Mouse (Mus musculus) C2C12 (cell line): Measurements from ENCODE around the gene Itfg2. TPM values are rescaled to one million over a fixed set of nuclear protein-coding genes. Genes with fewer than 3 reads are reported as not detected.

Experiments used
- H3K27me3 ChIP-seq: one replicate; pipeline ENCODE4 v1.6.1; 2011; ENCODE audit not compliant: control insufficient read depth, insufficient read depth, insufficient read length
- H3K36me3 ChIP-seq: one replicate; pipeline ENCODE4 v1.6.1; 2011; ENCODE audit not compliant: control insufficient read depth, insufficient read depth
- H3K4me3 ChIP-seq: one replicate; pipeline ENCODE4 v1.5.1; 2011; ENCODE audit warnings: mild to moderate bottlenecking, control low read depth; ENCODE audit not compliant: poor library complexity, insufficient read depth, severe bottlenecking
- H3K79me2 ChIP-seq: one replicate; pipeline ENCODE4 v1.6.1; 2011; ENCODE audit not compliant: control insufficient read depth, insufficient read depth
- H3K79me3 ChIP-seq: one replicate; pipeline ENCODE4 v1.6.1; 2011; ENCODE audit warnings: low read depth, control low read depth
- H3ac ChIP-seq: one replicate; pipeline ENCODE3; 2011; ENCODE audit warnings: low read depth; ENCODE audit not compliant: control insufficient read depth, insufficient read length
- CEBPB ChIP-seq: IDR thresholded peaks from one replicate; pipeline ENCODE4 v1.6.1; 2011; ENCODE audit warnings: low read depth, mild to moderate bottlenecking, control low read depth, moderate library complexity
- CTCF ChIP-seq: IDR thresholded peaks from one replicate; pipeline ENCODE4 v1.5.1; 2011; ENCODE audit not compliant: control insufficient read depth, insufficient read depth, insufficient read length
- FOSL1 ChIP-seq: IDR thresholded peaks from one replicate; pipeline ENCODE4 v1.8.0; 2011; ENCODE audit warnings: mild to moderate bottlenecking, low read length; ENCODE audit not compliant: poor library complexity, insufficient read depth, severe bottlenecking
- MAX ChIP-seq: IDR thresholded peaks from one replicate; pipeline ENCODE4 v1.6.1; 2011; ENCODE audit warnings: mild to moderate bottlenecking, control low read depth
- MYOD1 ChIP-seq: IDR thresholded peaks from one replicate; pipeline ENCODE4 v1.6.1; 2011; ENCODE audit warnings: low read depth; ENCODE audit not compliant: control insufficient read depth, insufficient read length
- MYOG ChIP-seq: IDR thresholded peaks from one replicate; pipeline ENCODE4 v1.6.1; 2011; ENCODE audit not compliant: control insufficient read depth, insufficient read length; ENCODE audit errors: extremely low read depth
- USF1 ChIP-seq: IDR thresholded peaks from one replicate; pipeline ENCODE4 v1.6.1; 2011; ENCODE audit warnings: low read depth, mild to moderate bottlenecking, control low read depth, moderate library complexity
- polyA plus RNA-seq: library from polyadenylated mRNA; unstranded; fragments of >200 nt; fragmentation: generic; extraction: Trizol; gene quantifications from one replicate; pipeline ENCODE4 v1.2.1, GENCODE M21; 2012; ENCODE audit warnings: missing spikeins

Gene Itfg2
- polyA plus RNA-seq, 1 experiment = 28.9 TPM

DNA sequence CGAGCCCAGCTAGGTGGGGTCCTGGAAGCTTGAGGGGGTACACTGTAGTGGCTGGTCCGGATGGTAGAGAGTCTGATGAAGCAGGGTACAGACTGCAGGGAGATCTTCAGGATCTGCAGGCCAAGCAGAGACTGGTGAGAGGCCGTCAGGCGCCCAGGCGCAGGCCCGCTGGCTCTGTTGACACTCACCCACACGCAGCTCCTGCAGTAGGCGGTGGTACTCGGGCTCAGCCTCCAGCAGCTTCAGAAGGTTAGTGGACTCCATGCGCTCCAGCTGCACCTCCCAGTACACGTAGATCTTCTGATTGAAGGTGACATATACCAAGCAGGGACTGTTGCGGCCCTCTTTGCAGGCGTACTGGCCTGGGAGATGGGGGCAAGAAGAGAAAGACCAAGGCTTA lies 14.4 kb downstream of the Itfg2 start:
- Histone ChIP-seq H3K36me3 (peaks cover 59% of the 10 kb centered on the region), H3K79me2 (no peaks in the 10 kb centered on the region), H3K4me3 (no peak overlapping the region), H3ac (no peak overlapping the region), H3K79me3 (no peaks in the 10 kb centered on the region), H3K27me3 (no peaks in the 10 kb centered on the region)
- no peak for TF ChIP-seq CEBPB
- no peak for TF ChIP-seq USF1
- no peak for TF ChIP-seq CTCF
- no peak for TF ChIP-seq MAX
- TF ChIP-seq MYOG = no peak
- TF ChIP-seq MYOD1 = no peak
- no peak for TF ChIP-seq FOSL1

GRCm38 (mm10) chr6:128408544-128409125 lies 16.1 kb downstream of the Itfg2 start:
- peaks cover 59% of the 10 kb centered on the region for H3K36me3 ChIP-seq
- H3ac ChIP-seq = no peak overlapping the region
- TF ChIP-seq CTCF (no peak), FOSL1 (no peak), USF1 (no peak), MYOG (no peak), MAX (no peak), CEBPB (no peak), MYOD1 (no peak)
- no peaks in the 10 kb centered on the region for H3K79me3 ChIP-seq
- no peak overlapping the region for H3K4me3 ChIP-seq
- H3K79me2 ChIP-seq = no peaks in the 10 kb centered on the region
- no peaks in the 10 kb centered on the region for H3K27me3 ChIP-seq

DNA sequence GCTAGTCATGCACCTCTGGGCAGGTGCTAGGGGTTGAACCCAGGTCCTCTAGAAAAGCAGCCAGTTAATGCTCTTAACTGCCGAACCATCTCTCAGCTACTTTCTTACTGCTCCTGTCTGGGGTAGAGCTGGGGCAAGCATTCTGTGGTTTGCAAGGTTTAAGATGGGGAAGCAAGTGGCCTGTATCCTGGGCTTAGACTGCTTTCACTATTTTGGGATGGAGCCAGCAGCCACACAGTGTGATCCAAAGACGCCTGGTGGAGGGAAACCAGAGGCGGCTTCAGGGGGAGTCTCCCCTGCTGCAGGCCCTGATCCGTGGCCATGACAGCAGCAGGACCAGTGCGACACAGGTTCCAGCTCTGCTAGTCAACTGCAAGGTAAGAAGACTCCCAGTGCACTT lies 20.0 kb downstream of the Itfg2 start:
- Histone ChIP-seq H3K79me2 (no peaks in the 10 kb centered on the region), H3ac (no peak overlapping the region), H3K36me3 (peaks cover 27% of the 10 kb centered on the region), H3K79me3 (no peaks in the 10 kb centered on the region), H3K27me3 (no peaks in the 10 kb centered on the region), H3K4me3 (no peak overlapping the region)
- TF ChIP-seq MYOD1 (no peak), CTCF (no peak), CEBPB (no peak), MYOG (no peak), MAX (no peak), FOSL1 (no peak), USF1 (no peak)

- H3K79me2 ChIP-seq = no peaks in the 10 kb centered on the region
- no peak for TF ChIP-seq MAX
- H3K36me3 ChIP-seq = no peaks in the 10 kb centered on the region
- no peaks in the 10 kb centered on the region for H3K27me3 ChIP-seq
- no peak overlapping the region for H3ac ChIP-seq
- H3K4me3 ChIP-seq = no peak overlapping the region
- H3K79me3 ChIP-seq = no peaks in the 10 kb centered on the region
Measured at GRCm38 (mm10) chr6:128399421-128400185, 25.1 kb downstream of the Itfg2 start.

DNA sequence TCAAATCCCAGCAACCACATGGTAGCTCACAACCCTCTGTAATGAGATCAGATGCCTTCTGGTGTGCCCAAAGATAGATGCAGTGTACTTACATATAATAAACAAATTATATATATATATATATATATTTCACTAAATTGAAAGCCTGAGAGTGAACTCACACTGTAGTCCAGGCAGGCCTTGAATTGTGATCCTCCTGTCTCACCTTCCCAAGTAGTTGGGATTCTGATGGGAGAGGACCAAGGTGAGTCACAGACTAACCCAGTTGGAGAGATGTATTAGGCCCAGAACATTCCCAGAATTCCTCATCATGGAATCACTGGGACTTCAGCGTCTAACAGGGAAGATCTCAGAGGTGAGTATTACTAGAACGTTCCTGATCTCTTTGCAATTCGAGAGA lies 25.7 kb downstream of the Itfg2 start, which contains the start of gene Nrip2:
Gene Nrip2, plus strand, starts transcription at position 301 of the 400 bp plus-strand sequence.
- Histone ChIP-seq H3K36me3 (no peaks in the 10 kb centered on the region), H3ac (no peak within 1 kb of the TSS), H3K4me3 (no peak within 1 kb of the TSS), H3K79me2 (no peaks in the 10 kb centered on the region), H3K79me3 (no peaks in the 10 kb centered on the region), H3K27me3 (no peaks in the 10 kb centered on the region)
- TF ChIP-seq MYOD1 = no peak
- no peak for TF ChIP-seq FOSL1
- no peak for TF ChIP-seq MYOG
- no peak for TF ChIP-seq USF1
- no peak for TF ChIP-seq CTCF
- TF ChIP-seq MAX = no peak
- no peak for TF ChIP-seq CEBPB

GRCm38 (mm10) chr6:128397574-128398261 lies 27.0 kb downstream of the Itfg2 start:
- TF ChIP-seq CEBPB (no peak), USF1 (no peak), FOSL1 (no peak), MYOG (no peak), MYOD1 (no peak), CTCF (no peak), MAX (no peak)
- H3K79me3 ChIP-seq = no peaks in the 10 kb centered on the region
- H3K27me3 ChIP-seq = no peaks in the 10 kb centered on the region

More at GRCm38 (mm10) chr6:128397574-128398261, 27.0 kb downstream of the Itfg2 start:
- Histone ChIP-seq H3K4me3 (no peak overlapping the region), H3K79me2 (no peaks in the 10 kb centered on the region), H3ac (no peak overlapping the region), H3K36me3 (no peaks in the 10 kb centered on the region)
